Mouse (Mus musculus): ENCODE results near the gene Lrp1.

GRCm38 (mm10) chr10:127515983-127516459 is 104.9 kb downstream of the Lrp1 start:
- no peak for TF ChIP-seq CTCF (IDR thresholded peaks at IDR 0.05; ENCODE audit: insufficient read depth, low read depth, low read length)
- no peak for TF ChIP-seq POLR2A (IDR thresholded peaks at IDR 0.05; ENCODE audit: insufficient read depth, low read depth, low read length)
